ENCODE assay signal across 8 mouse cellular contexts in the genomic region with DNA sequence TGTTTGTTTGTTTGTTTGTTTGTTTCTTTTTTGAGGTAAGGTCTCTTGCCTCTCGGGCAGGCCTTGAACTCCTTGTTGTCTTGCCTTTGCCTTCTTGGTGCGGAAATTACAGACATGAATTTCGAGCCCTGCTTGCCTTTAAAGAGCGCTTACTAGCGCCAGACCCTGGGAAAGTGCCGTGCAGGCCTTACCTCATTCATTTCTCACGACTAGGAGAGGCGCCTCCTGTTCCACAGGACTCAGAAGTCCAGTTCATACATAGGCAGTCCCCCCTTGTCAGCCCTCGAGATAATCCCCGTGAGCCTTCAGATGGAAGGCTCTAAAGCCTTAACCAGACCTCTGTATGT. TPM values are rescaled to one million over a fixed set of nuclear protein-coding genes. Genes with fewer than 3 reads are reported as not detected.
A peak's percentile ranks its signal among the peaks of the same experiment; 100 is the strongest.
DNase-seq lines count a peak whose midpoint lies in the region; ATAC-seq and TF ChIP-seq lines count a peak whose summit lies in the region.
"Had no signal": no experiment of that assay in that cellular context is flagged by ENCODE, and none has a peak within 500 bp of the region (broad histone marks: within the 10 kb centered on the region; RNA-seq: fewer than 3 reads in every experiment).

No protein-coding gene starts in this region.

- peak; percentile 19 to 40 for DNase-seq in left cerebral cortex, postnatal 14 days (ENCODE audit: low spot score in 2 of 2)
- no peak for DNase-seq in left cerebral cortex, adult 9 months (ENCODE audit: low spot score in 2 of 2)
- peak; percentile 51 for DNase-seq in forebrain, embryonic 14.5 days (ENCODE audit: low spot score)
- DNase-seq in liver, embryonic 11.5 days (ENCODE audit: low spot score): no peak
- DNase-seq in splenic B cell, adult 2 months (ENCODE audit: low read depth, low spot score): peak; percentile 14
- DNase-seq in layer of hippocampus, postnatal 36 days: no peak

- H3K4me3 ChIP-seq in bone marrow, adult 2 months (replicated peaks; ENCODE audit: control insufficient read depth, low read depth, low read length): peak overlapping the region; percentile 100
- H3K4me3 ChIP-seq in forebrain, embryonic 14.5 days (ENCODE audit: low read depth, low read length): peak overlapping the region; percentile 95
- H3K4me3 ChIP-seq in liver, embryonic 11.5 days (ENCODE audit: low read depth, low read length): peak overlapping the region; percentile 88

- H3K36me3 ChIP-seq in forebrain, embryonic 14.5 days (ENCODE audit: control insufficient read depth, insufficient read depth, low read length): peaks cover 12% of the 10 kb centered on the region; the same call in 1 of the 2 replicates
- H3K36me3 ChIP-seq in liver, embryonic 11.5 days (ENCODE audit: control insufficient read depth, insufficient read depth, low read length): peaks cover 14% of the 10 kb centered on the region; the same call in 1 of the 2 replicates
- H3K36me3 ChIP-seq in splenic B cell, adult 2 months (ENCODE audit: control insufficient read depth, insufficient read depth, low read length, poor library complexity, severe bottlenecking): no peaks in the 10 kb centered on the region

- TF ChIP-seq POLR2A in bone marrow, adult 2 months (IDR thresholded peaks at IDR 0.05; ENCODE audit: borderline replicate concordance, control insufficient read depth, low read depth, low read length): no peak

- H3K4me1 ChIP-seq in bone marrow, adult 2 months (ENCODE audit: control insufficient read depth, insufficient read depth, low read length): peaks cover 4% of the 10 kb centered on the region
- H3K4me1 ChIP-seq in forebrain, embryonic 14.5 days (ENCODE audit: control insufficient read depth, insufficient read depth, low read length): peaks cover 18% of the 10 kb centered on the region
- peaks cover 20% of the 10 kb centered on the region for H3K4me1 ChIP-seq in liver, embryonic 11.5 days (replicated peaks; ENCODE audit: control insufficient read depth, insufficient read depth, low read length)

- TF ChIP-seq CTCF in bone marrow, adult 2 months (IDR thresholded peaks at IDR 0.05; ENCODE audit: control insufficient read depth, insufficient read depth, low read length): no peak

- H3K27ac ChIP-seq in bone marrow, adult 2 months (ENCODE audit: control insufficient read depth, insufficient read depth, low read depth, low read length, poor library complexity): peak overlapping the region; percentile 3; the same call in 1 of the 2 replicates
- H3K27ac ChIP-seq in forebrain, embryonic 14.5 days (ENCODE audit: low read depth, low read length): no peak overlapping the region
- peak overlapping the region; percentile 75; the same call in 1 of the 2 replicates for H3K27ac ChIP-seq in liver, embryonic 11.5 days (ENCODE audit: low read depth, low read length)

- H3K27me3 ChIP-seq in forebrain, embryonic 14.5 days (replicated peaks; ENCODE audit: control insufficient read depth, insufficient read depth, low read length): no peaks in the 10 kb centered on the region
- H3K27me3 ChIP-seq in liver, embryonic 11.5 days (replicated peaks; ENCODE audit: control insufficient read depth, insufficient read depth, low read length): no peaks in the 10 kb centered on the region
- no peaks in the 10 kb centered on the region for H3K27me3 ChIP-seq in splenic B cell, adult 2 months (ENCODE audit: control insufficient read depth, insufficient read depth, low read length, poor library complexity, severe bottlenecking)

- peak overlapping the region; percentile 92 for H3K9ac ChIP-seq in forebrain, embryonic 14.5 days (ENCODE audit: low read length)
- peak overlapping the region; percentile 93 for H3K9ac ChIP-seq in liver, embryonic 11.5 days (ENCODE audit: low read depth, low read length)

- no peaks in the 10 kb centered on the region for H3K9me3 ChIP-seq in forebrain, embryonic 14.5 days (replicated peaks; ENCODE audit: control insufficient read depth, low read length)
- no peaks in the 10 kb centered on the region for H3K9me3 ChIP-seq in liver, embryonic 11.5 days (ENCODE audit: control insufficient read depth, low read length)

- WGBS in bone marrow, adult 2 months: under 1% methylated on average over 10 of the region's 10 CpGs
- under 1% methylated on average over 10 of the region's 10 CpGs for WGBS in forebrain, embryonic 14.5 days
- WGBS in liver, embryonic 11.5 days: 0% methylated on average over 10 of the region's 10 CpGs

- no peak for ATAC-seq in forebrain, embryonic 14.5 days
- no peak for ATAC-seq in liver, embryonic 11.5 days (replicated peaks; ENCODE audit: low FRiP score)

- intact Hi-C loops in left cerebral cortex, postnatal 14 days (cut with DNase I): no loop called here

- H3K4me2 ChIP-seq in forebrain, embryonic 14.5 days (ENCODE audit: low read length): peak overlapping the region; percentile 93
- peak overlapping the region; percentile 99 for H3K4me2 ChIP-seq in liver, embryonic 11.5 days

RNA-seq across cellular contexts. Expression of a gene that starts 0.8 kb away (rescaled TPM):
- 10 to 100 TPM; 20.2 to 20.9 TPM for total RNA-seq in left cerebral cortex, postnatal 14 days (2021)
- 9.5 and 27.3 TPM in 2 replicates for polyA plus RNA-seq in bone marrow, adult 2 months (2011; ENCODE audit: insufficient read depth, insufficient read length, low replicate concordance, missing spikeins)
- polyA plus RNA-seq in forebrain, embryonic 14.5 days (2014; fragmentation: Nextera tagmentation; extraction: Ambion mirVana): 25.6 and 30.3 TPM in 2 replicates
- polyA plus RNA-seq in liver, embryonic 11.5 days (2014; fragmentation: Nextera tagmentation; extraction: Ambion mirVana): 60.1 and 64.5 TPM in 2 replicates
- 10 to 100 TPM; 21.1 to 23.4 TPM for total RNA-seq in layer of hippocampus, postnatal 36 days (2021)

RNA-seq across cellular contexts. Expression of a gene that starts 0.9 kb away (rescaled TPM):
- total RNA-seq in left cerebral cortex, postnatal 14 days (2021): 10 to 100 TPM; 25.8 to 29.2 TPM
- polyA plus RNA-seq in bone marrow, adult 2 months (2011; ENCODE audit: insufficient read depth, insufficient read length, low replicate concordance, missing spikeins): 4.6 and 8.1 TPM in 2 replicates
- polyA plus RNA-seq in forebrain, embryonic 14.5 days (2014; fragmentation: Nextera tagmentation; extraction: Ambion mirVana): 30.2 and 35.4 TPM in 2 replicates
- 24.2 and 25.6 TPM in 2 replicates for polyA plus RNA-seq in liver, embryonic 11.5 days (2014; fragmentation: Nextera tagmentation; extraction: Ambion mirVana)
- 10 to 100 TPM; 20.9 to 22.2 TPM for total RNA-seq in layer of hippocampus, postnatal 36 days (2021)

RNA-seq across cellular contexts. Expression of a gene that starts 6.2 kb away (rescaled TPM):
- total RNA-seq in left cerebral cortex, postnatal 14 days (2021): not detected
- 8.7 TPM in 1 of 2 replicates, not detected in the other for polyA plus RNA-seq in bone marrow, adult 2 months (2011; ENCODE audit: insufficient read depth, insufficient read length, low replicate concordance, missing spikeins)
- not detected in 2 replicates for polyA plus RNA-seq in forebrain, embryonic 14.5 days (2014; fragmentation: Nextera tagmentation; extraction: Ambion mirVana)
- not detected in 2 replicates for polyA plus RNA-seq in liver, embryonic 11.5 days (2014; fragmentation: Nextera tagmentation; extraction: Ambion mirVana)
- not detected for total RNA-seq in layer of hippocampus, postnatal 36 days (2021)
- polyA plus RNA-seq: large intestine, adult 2 months had no signal

RNA-seq across cellular contexts. Expression of a gene that starts 21.0 kb away (rescaled TPM):
- total RNA-seq in left cerebral cortex, postnatal 14 days (2021): 10 to 100 TPM; 14.1 to 25.7 TPM
- polyA plus RNA-seq in bone marrow, adult 2 months (2011; ENCODE audit: insufficient read depth, insufficient read length, low replicate concordance, missing spikeins): 15.4 and 23.0 TPM in 2 replicates
- 6.3 and 6.6 TPM in 2 replicates for polyA plus RNA-seq in forebrain, embryonic 14.5 days (2014; fragmentation: Nextera tagmentation; extraction: Ambion mirVana)
- polyA plus RNA-seq in liver, embryonic 11.5 days (2014; fragmentation: Nextera tagmentation; extraction: Ambion mirVana): 10.5 and 11.7 TPM in 2 replicates
- total RNA-seq in layer of hippocampus, postnatal 36 days (2021): 10 to 100 TPM; 16.8 to 21.9 TPM

RNA-seq across cellular contexts. Expression of a gene that starts 46.6 kb away (rescaled TPM):
- total RNA-seq in left cerebral cortex, postnatal 14 days (2021): 1 to 10 TPM; 7.2 to 9.7 TPM
- polyA plus RNA-seq in bone marrow, adult 2 months (2011; ENCODE audit: insufficient read depth, insufficient read length, low replicate concordance, missing spikeins): 2.5 TPM in 1 of 2 replicates, not detected in the other
- 0.34 and 0.56 TPM in 2 replicates for polyA plus RNA-seq in forebrain, embryonic 14.5 days (2014; fragmentation: Nextera tagmentation; extraction: Ambion mirVana)
- 0.16 and 0.23 TPM in 2 replicates for polyA plus RNA-seq in liver, embryonic 11.5 days (2014; fragmentation: Nextera tagmentation; extraction: Ambion mirVana)
- total RNA-seq in layer of hippocampus, postnatal 36 days (2021): 10 to 100 TPM in 1 of 2 experiments, 1 to 10 TPM in 1; 9.2 to 11.1 TPM

Comparison
In these comparisons a context has a peak if more than half of its experiments do, and no peak if none do; other contexts are left out.
1. DNase-seq: peak in left cerebral cortex, postnatal 14 days (2 of 2), forebrain, embryonic 14.5 days (single experiment) and splenic B cell, adult 2 months (single experiment); none in left cerebral cortex, adult 9 months (0 of 2), liver, embryonic 11.5 days (single experiment) and layer of hippocampus, postnatal 36 days (0 of 2).
2. Peak in every context shown above with its lines, with median percentiles within 50 percentile points of each other: H3K4me3 ChIP-seq.